Mouse (Mus musculus) cortical plate, adult 2 months (tissue): ENCODE measurements around the gene Trim15.

Source experiments
- CTCF ChIP-seq: fragments of 200-500 bp; IDR thresholded peaks from 2 replicates; pipeline ENCODE4 v1.5.1; 2011; ENCODE audit warnings: mild to moderate bottlenecking, control low read depth, low read length; ENCODE audit not compliant: insufficient read depth; ENCODE audit errors: extremely low read depth
- POLR2A ChIP-seq: fragments of 200-500 bp; IDR thresholded peaks from 2 replicates; pipeline ENCODE4 v1.6.1; 2011; ENCODE audit warnings: mild to moderate bottlenecking, low read length, control low read depth; ENCODE audit not compliant: insufficient read depth; ENCODE audit errors: extremely low read depth

DNA sequence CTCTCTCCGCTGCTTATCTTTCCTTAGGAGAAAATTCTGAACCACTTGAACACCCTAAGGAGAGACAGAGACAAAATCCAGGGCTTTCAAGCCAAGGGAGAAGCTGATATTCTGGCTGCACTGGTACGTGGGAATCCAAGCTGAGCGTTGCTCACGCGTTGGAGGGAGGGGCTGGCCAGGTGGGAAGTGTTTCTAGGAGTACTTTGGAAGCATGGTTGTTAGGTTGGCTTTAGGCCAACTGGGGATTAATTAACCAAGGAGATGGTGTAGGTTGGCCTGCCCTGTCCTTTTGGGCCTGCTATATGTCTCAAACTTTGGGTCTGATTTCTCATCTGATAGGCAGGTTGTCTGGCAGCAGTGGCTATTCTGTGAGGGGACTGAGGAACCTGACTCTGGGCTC, 15.8 kb downstream of the Trim15 start:
- TF ChIP-seq CTCF: no peak
- no peak for TF ChIP-seq POLR2A
